Mouse (Mus musculus): Measurements from ENCODE around the gene Zfp456. TPM values are rescaled to one million over a fixed set of nuclear protein-coding genes. Genes with fewer than 3 reads are reported as not detected.
"Not testable (repeated sequence)": the region's sequence is repeated elsewhere in the genome, so short reads cannot be mapped to it uniquely, and the experiment has no call there.

Zfp456 gene
- polyA plus RNA-seq (2012) = 0.09 TPM in 2 replicates

- TF ChIP-seq GATA1 (IDR thresholded peaks at IDR 0.05; ENCODE audit: low read length) = not testable (repeated sequence)
Measured at GRCm38 (mm10) chr13:67375050-67375911, at the start of gene Zfp456, which contains the start of gene Gm28041. Gene Zfp456 (minus strand): TSS chr13:67375810. Gene Gm28041 (minus strand): TSS chr13:67375733.

DNA sequence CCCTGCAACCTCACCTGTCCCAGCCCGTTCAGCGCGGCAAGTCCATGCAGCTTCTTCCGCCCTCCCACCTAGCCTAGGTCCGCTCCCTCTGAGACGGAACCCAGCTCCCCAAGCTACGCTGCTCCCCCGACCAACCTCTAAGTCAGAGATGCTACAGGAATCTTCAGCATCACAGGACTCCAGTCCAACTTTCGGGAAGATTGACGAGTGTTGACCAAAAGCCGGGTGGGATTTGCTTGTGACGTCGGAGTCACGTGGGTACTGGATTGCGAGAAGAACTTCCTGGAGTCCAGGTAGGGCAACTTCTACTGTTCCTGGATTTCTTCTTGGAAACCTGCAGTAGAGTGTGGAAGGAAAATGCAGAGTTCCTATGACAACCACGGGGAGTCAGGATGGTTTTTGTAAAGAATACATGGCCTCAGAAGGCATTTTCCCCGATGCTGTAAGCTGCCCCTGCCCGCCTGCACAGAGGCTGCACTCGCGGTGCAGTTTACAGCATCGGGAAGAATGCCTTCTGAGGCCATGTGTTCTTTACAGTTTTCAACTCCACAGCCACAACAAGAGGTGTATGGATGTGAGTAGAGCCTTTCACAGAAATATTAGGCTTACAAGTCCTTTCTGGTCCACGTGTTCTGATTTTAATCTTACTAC is 45.7 kb upstream of the Zfp456 start, which contains the start of gene Zfp459:
Zfp459 (minus strand) TSS at position 212 of the 651 bp plus-strand sequence.
- no peak for TF ChIP-seq GATA1 (IDR thresholded peaks at IDR 0.05; ENCODE audit: low read length)

- no peak for TF ChIP-seq GATA1 (IDR thresholded peaks at IDR 0.05; ENCODE audit: low read length)
Measured at GRCm38 (mm10) chr13:67420558-67421206, 45.1 kb upstream of the Zfp456 start.

DNA sequence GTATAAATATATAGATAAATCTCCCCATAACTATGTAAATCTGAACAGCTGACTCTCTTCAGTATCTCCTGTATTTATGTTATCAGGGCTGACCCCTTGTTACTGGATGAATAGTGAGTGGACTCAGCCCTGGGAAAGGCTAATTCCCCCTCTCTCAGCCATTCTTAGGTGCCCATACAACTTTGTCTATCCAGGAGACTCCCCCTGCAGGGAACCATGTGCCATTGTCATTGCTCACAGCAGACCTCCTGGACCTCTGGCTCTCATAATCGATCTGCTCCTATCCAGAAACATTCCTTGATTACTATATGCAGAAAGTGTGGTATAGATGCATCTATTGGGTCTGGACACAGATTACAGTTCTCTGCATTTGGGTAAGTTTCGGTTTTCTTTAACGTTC is 41.2 kb upstream of the Zfp456 start:
- no peak for TF ChIP-seq GATA1 (IDR thresholded peaks at IDR 0.05; ENCODE audit: low read length)

GRCm38 (mm10) chr13:67415759-67416158 is 40.1 kb upstream of the Zfp456 start:
- no peak for TF ChIP-seq GATA1 (IDR thresholded peaks at IDR 0.05; ENCODE audit: low read length)

- TF ChIP-seq GATA1 (IDR thresholded peaks at IDR 0.05; ENCODE audit: low read length) = not testable (repeated sequence)
Measured at GRCm38 (mm10) chr13:67399183-67399903, 23.7 kb upstream of the Zfp456 start, which contains the start of gene Zfp429. Gene Zfp429 (minus strand): TSS chr13:67399819.

- TF ChIP-seq GATA1 (IDR thresholded peaks at IDR 0.05; ENCODE audit: low read length) = no peak
Measured at GRCm38 (mm10) chr13:67360131-67360744, 15.4 kb downstream of the Zfp456 start, which contains the start of the genes Gm28044 and Zfp953. Gene Gm28044 (minus strand): TSS chr13:67360536. Gene Zfp953 (minus strand): TSS chr13:67360605.

- no peak for TF ChIP-seq GATA1 (IDR thresholded peaks at IDR 0.05; ENCODE audit: low read length)
Measured at GRCm38 (mm10) chr13:67351854-67352253, 23.8 kb downstream of the Zfp456 start.

- TF ChIP-seq GATA1 (IDR thresholded peaks at IDR 0.05; ENCODE audit: low read length) = no peak
Measured at GRCm38 (mm10) chr13:67343422-67343821, 32.2 kb downstream of the Zfp456 start.

- no peak for TF ChIP-seq GATA1 (IDR thresholded peaks at IDR 0.05; ENCODE audit: low read length)
Measured at GRCm38 (mm10) chr13:67332877-67333276, 42.7 kb downstream of the Zfp456 start.

DNA sequence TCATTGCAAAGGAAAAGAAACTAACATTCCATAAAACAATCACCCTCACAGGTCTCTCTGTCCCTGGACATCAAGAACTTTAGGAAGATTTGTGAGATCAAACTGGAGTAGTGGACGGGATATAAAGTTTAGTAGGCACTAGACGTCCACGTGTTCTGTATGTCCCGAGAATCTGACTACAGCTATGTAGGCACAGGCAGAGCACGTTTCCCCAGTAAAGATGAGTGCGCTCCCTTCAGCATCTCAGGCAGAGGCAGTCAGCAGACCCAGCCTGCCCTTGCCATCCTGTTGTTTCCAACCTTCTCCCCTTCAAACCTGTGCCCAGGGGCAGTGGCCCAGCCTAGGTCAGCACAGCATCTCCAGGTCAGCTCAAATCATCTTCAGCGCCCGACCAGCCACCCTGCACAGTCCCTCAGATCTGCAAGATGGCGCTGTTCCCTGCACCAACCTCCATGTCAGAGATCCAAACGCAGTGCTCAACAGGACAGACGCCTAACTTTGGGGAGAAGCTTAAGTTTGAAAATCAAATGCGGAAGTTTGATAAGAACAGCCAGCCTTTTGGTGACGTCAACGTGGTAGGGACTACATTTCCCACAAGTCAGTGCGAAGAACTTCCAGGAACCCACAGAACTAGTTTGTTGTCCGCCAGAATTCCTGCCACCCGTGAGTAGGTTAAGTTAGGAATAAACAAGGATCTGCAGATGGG is 43.4 kb downstream of the Zfp456 start, which contains the start of gene Zfp595:
Zfp595 (minus strand) TSS at position 552 of the 706 bp plus-strand sequence.
- no peak for TF ChIP-seq GATA1 (IDR thresholded peaks at IDR 0.05; ENCODE audit: low read length)

Other genes starting within 250 kb of the Zfp456 start
- 0.02 and 0.14 TPM in 2 replicates for gene Rsl1, start 202.6 kb downstream of the Zfp456 start, polyA plus RNA-seq (2012)
- 0.02 and 0.04 TPM in 2 replicates for gene Zfp455, start 181.3 kb downstream of the Zfp456 start, polyA plus RNA-seq (2012)
- gene Zfp458, start 97.3 kb downstream of the Zfp456 start, polyA plus RNA-seq (2012) = 0.12 and 0.16 TPM in 2 replicates
- 0.09 and 0.22 TPM in 2 replicates for gene Zfp457, start 69.3 kb downstream of the Zfp456 start, polyA plus RNA-seq (2012)
- gene Zfp595, start 43.2 kb downstream of the Zfp456 start, polyA plus RNA-seq (2012) = 0.11 and 0.18 TPM in 2 replicates
- gene Gm28044, start 15.3 kb downstream of the Zfp456 start, polyA plus RNA-seq (2012) = not detected in 2 replicates
- 0.03 TPM in 2 replicates for gene Zfp953, start 15.2 kb downstream of the Zfp456 start, polyA plus RNA-seq (2012)
- not detected in 2 replicates for gene Gm28041, start 77 bp downstream of the Zfp456 start, polyA plus RNA-seq (2012)
- gene Zfp429, start 24.0 kb upstream of the Zfp456 start, polyA plus RNA-seq (2012) = 0.73 and 1.1 TPM in 2 replicates
- gene Zfp459, start 45.6 kb upstream of the Zfp456 start, polyA plus RNA-seq (2012) = not detected in 2 replicates
- 0.24 and 0.28 TPM in 2 replicates for gene Zfp874a, start 75.8 kb upstream of the Zfp456 start, polyA plus RNA-seq (2012)
- gene Zfp874b, start 108.4 kb upstream of the Zfp456 start, polyA plus RNA-seq (2012) = 0.28 and 0.33 TPM in 2 replicates
- 0.25 and 0.38 TPM in 2 replicates for gene Zfp58, start 124.7 kb upstream of the Zfp456 start, polyA plus RNA-seq (2012)
- gene Gm26965, start 150.3 kb upstream of the Zfp456 start, polyA plus RNA-seq (2012) = not detected in 2 replicates
- gene Zfp87, start 150.4 kb upstream of the Zfp456 start, polyA plus RNA-seq (2012) = 0.32 and 0.72 TPM in 2 replicates
- gene Zfp748, start 178.0 kb upstream of the Zfp456 start, polyA plus RNA-seq (2012) = 0.17 and 0.18 TPM in 2 replicates
- 0.23 and 0.42 TPM in 2 replicates for gene Zfp729b, start 233.9 kb upstream of the Zfp456 start, polyA plus RNA-seq (2012)

All from G1E-ER4 (cell line).